Mouse (Mus musculus): ENCODE results near the gene Hid1.

- TF ChIP-seq POLR2A (IDR thresholded peaks at IDR 0.05; ENCODE audit: insufficient read depth, low read depth, low read length), result no peak
- no peak for TF ChIP-seq CTCF (IDR thresholded peaks at IDR 0.05)
- no peak for TF ChIP-seq EP300 (IDR thresholded peaks at IDR 0.05; ENCODE audit: insufficient read depth, low read depth, low read length)
These were observed 1.4 kb downstream of the Hid1 start for GRCm38 (mm10) chr11:115366039-115366705.
